Mouse (Mus musculus) testis, adult 2 months (tissue): ENCODE measurements around the gene Dicer1. TPM values are rescaled to one million over a fixed set of nuclear protein-coding genes. Genes with fewer than 3 reads are reported as not detected.

ENCODE experiments used
- H3K27ac ChIP-seq: fragments of 200-500 bp; 2 replicates; pipeline ENCODE4 v1.5.1; 2012; ENCODE audit warnings: low read depth, low read length; ENCODE audit not compliant: control insufficient read depth, insufficient read depth
- H3K27me3 ChIP-seq: fragments of 200-500 bp; 2 replicates; pipeline ENCODE4 v1.6.1; 2012; ENCODE audit warnings: mild to moderate bottlenecking, low read length, moderate library complexity; ENCODE audit not compliant: control insufficient read depth, insufficient read depth
- H3K36me3 ChIP-seq: fragments of 200-500 bp; 2 replicates; pipeline ENCODE4 v1.6.1; 2012; ENCODE audit warnings: mild to moderate bottlenecking, low read length; ENCODE audit not compliant: control insufficient read depth, insufficient read depth
- H3K4me1 ChIP-seq: fragments of 200-500 bp; 2 replicates; pipeline ENCODE4 v1.6.1; 2012; ENCODE audit warnings: low read length; ENCODE audit not compliant: control insufficient read depth, insufficient read depth
- H3K4me3 ChIP-seq: fragments of 200-500 bp; 2 replicates; pipeline ENCODE4 v1.5.1; 2012; ENCODE audit warnings: low read depth, mild to moderate bottlenecking, low read length, moderate library complexity, mixed read lengths; ENCODE audit not compliant: control insufficient read depth
- CTCF ChIP-seq: fragments of 200-500 bp; IDR thresholded peaks from 2 replicates; pipeline ENCODE4 v1.5.1; 2012; ENCODE audit warnings: low read depth, mild to moderate bottlenecking, inconsistent platforms, low read length, moderate library complexity; ENCODE audit not compliant: control insufficient read depth, insufficient read depth, insufficient replicate concordance
- POLR2A ChIP-seq: fragments of 200-500 bp; IDR thresholded peaks from 2 replicates; pipeline ENCODE4 v1.6.1; 2012; ENCODE audit warnings: low read depth, mild to moderate bottlenecking, inconsistent platforms, low read length, moderate library complexity; ENCODE audit not compliant: control insufficient read depth
- polyA plus RNA-seq: library from polyadenylated mRNA; depleted of rRNA; stranded (reverse); fragments of >200 nt; gene quantifications from 2 replicates; pipeline ENCODE4 v1.2.3, GENCODE M21; 2012

Dicer1 gene
- polyA plus RNA-seq, 1 experiment = 4.9 TPM

DNA sequence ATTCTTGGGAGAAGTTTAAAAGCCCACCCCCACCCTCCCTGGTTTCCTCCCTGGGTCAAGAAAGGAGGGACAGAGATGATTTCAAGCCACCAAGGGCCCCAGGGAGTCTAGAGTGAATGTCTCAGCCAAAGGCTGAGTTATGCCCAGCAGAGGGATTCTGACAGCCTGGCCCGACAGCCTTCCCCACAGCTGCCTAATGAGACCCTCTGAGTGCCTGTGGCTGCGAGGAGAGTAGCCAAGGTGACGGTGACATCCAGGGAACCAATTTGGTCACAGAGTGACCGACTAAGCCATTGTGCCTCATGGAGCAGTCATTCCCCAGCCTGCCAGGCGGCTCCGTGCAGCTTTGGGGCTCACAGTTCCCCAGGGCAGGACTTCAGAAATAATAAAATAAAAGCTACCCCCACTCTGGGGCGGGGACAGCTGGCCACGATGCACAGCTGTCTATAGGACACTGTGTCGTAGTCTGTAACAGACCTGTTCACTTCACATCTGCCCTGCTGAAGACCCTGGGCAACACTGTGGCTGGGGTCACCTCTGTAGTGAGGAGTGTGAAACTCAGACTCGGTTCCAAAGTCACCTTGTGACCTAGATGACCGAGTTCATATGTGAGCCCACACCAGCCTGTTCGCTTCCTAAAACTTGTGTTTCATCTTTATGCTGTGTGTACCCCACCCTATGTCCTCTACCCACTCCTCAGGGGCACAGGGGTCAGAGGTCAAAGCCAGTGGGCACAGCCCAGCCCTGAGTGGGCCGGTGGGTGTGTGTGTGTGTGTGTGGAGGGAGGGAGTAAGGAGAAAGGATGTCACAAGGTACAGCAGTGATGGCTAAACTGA, 75.0 kb downstream of the Dicer1 start:
- Histone ChIP-seq H3K27me3 (no peaks in the 10 kb centered on the region), H3K4me1 (no peaks in the 10 kb centered on the region; the same call in 1 of the 2 replicates), H3K4me3 (no peak overlapping the region), H3K36me3 (no peaks in the 10 kb centered on the region), H3K27ac (no peak overlapping the region)
- TF ChIP-seq CTCF = no peak
- TF ChIP-seq POLR2A = no peak

DNA sequence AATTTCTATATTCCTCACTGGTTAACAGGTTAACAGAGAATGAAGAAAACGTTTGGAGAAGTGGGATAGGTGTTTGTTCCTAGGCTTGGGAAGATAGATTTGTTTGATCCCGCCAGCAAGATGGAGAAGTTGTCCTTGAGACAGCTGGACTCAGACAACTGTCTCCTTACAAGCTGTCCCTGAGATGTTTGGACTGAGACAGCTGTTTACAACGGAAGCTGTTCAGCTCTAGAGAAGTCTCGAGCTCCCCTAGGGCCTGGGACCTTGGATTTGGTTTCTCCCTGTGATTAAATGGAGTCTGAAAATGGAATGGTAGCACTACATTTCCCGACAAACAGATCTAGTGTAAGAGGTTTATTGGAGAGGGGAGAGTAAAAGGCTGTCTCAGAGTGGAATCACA, 78.8 kb downstream of the Dicer1 start:
- no peaks in the 10 kb centered on the region for H3K27me3 ChIP-seq
- no peaks in the 10 kb centered on the region; the same call in 1 of the 2 replicates for H3K4me1 ChIP-seq
- H3K36me3 ChIP-seq = no peaks in the 10 kb centered on the region
- no peak overlapping the region for H3K4me3 ChIP-seq
- no peak overlapping the region for H3K27ac ChIP-seq
- TF ChIP-seq POLR2A (no peak), CTCF (no peak)

DNA sequence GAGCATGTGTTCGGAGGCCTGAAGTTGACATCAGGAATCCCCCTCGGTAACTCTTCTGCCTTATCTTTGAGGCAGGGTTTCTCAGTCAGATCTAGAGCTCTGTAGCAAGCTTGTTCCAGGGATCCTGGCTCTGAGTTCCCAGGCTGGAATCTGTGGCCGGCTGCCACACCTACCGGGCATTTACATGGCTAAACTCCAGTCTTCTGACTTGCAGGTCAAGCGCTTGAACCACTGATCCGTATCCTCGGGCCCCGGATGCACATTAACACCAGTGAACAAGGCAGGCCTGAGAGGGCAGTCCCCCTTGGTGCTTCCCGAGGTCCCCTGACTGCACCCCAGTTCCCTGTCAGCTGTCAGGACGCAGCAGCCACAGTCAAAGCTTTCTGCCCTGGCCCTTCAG, 79.3 kb downstream of the Dicer1 start:
- no peak for TF ChIP-seq CTCF
- H3K36me3 ChIP-seq = no peaks in the 10 kb centered on the region
- no peaks in the 10 kb centered on the region for H3K27me3 ChIP-seq
- H3K4me3 ChIP-seq = no peak overlapping the region
- no peaks in the 10 kb centered on the region; the same call in 1 of the 2 replicates for H3K4me1 ChIP-seq
- H3K27ac ChIP-seq = no peak overlapping the region

DNA sequence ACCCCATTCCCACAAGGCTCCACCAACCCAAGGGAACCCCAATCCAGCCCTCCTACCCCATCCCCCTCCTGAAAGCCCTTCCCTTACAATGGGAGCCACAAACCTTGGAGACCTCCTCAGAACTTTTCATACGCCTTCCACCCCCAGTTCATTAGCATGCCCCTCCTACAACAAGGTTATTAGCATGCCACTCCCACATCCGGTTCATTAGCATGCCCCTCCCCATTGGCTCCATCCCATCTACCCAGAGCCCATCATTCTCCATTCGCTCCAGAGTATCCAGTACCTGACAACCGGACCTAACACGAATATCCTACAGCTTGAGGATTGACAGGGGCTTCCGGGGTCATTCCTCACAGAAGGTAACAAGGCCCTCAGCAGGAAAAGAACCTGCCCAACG, 83.9 kb downstream of the Dicer1 start:
- Histone ChIP-seq H3K4me3 (no peak overlapping the region), H3K27me3 (no peaks in the 10 kb centered on the region), H3K27ac (no peak overlapping the region), H3K36me3 (no peaks in the 10 kb centered on the region), H3K4me1 (no peaks in the 10 kb centered on the region; the same call in 1 of the 2 replicates)
- no peak for TF ChIP-seq POLR2A
- no peak for TF ChIP-seq CTCF

DNA sequence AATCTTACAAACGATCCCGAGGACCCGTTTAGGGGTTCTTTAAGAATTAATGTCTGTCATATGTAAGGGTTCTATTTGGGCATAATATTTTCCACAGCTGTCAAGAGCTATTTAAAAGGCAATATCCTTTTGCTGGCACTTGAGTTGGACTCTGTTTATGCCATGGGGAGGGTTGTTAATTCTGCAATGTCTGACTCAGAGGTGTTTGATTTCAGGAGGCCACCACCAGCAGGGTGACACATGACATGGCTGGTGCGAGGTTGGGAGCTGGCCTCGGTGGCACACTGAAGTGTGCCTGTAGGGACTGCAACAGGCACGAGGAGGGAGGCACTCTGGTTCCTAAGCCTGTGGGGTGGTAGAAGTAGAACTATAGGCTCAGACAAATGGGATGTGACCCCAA, 85.8 kb downstream of the Dicer1 start:
- Histone ChIP-seq H3K4me1 (no peaks in the 10 kb centered on the region), H3K4me3 (no peak overlapping the region), H3K27ac (no peak overlapping the region), H3K36me3 (no peaks in the 10 kb centered on the region), H3K27me3 (no peaks in the 10 kb centered on the region)
- TF ChIP-seq CTCF = no peak
- no peak for TF ChIP-seq POLR2A

DNA sequence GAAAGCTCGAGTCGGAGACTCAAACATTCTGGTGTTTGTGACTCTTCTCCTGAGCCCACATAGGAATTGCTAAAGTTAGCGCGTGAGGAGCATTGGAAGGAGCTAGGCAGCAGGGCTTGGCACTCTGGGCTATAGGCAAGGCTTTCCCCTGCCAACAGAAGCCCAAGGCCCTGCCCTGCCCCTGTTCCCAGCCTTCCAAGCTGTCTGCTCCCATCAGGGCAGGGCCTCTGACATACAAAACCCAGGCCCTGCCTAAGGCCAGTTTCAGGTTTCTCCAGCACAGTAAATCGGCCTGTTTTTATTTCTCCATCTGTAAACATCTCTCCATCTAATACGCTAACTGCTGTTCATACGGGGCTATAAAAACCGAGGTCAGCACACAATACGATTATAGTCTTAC, 86.2 kb downstream of the Dicer1 start:
- Histone ChIP-seq H3K4me1 (no peaks in the 10 kb centered on the region), H3K4me3 (no peak overlapping the region), H3K27ac (no peak overlapping the region), H3K36me3 (no peaks in the 10 kb centered on the region), H3K27me3 (no peaks in the 10 kb centered on the region)
- TF ChIP-seq POLR2A = no peak
- TF ChIP-seq CTCF = no peak

DNA sequence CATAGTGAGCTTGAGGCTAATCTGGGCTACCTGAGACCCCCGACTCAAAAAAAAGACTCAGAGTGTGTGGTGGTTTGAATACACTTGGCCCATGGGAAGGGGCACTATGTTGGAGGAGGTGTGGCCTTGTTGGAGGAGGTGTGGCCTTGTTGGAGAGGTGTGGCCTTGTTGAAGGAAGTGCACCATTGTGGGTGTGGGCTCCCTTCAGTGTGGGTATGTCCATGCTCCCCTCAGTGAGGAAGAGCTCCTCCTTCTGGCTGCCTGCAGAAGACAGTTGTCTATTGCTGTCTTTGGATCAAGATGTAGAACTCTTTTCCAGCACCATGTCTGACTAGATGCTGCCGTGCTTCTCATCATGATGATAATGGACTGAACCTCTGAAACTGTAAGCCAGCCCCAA, 95.6 kb downstream of the Dicer1 start:
- no peak overlapping the region for H3K4me3 ChIP-seq
- H3K27ac ChIP-seq = no peak overlapping the region
- H3K4me1 ChIP-seq = peaks cover 5% of the 10 kb centered on the region
- H3K27me3 ChIP-seq = no peaks in the 10 kb centered on the region
- no peaks in the 10 kb centered on the region for H3K36me3 ChIP-seq
- TF ChIP-seq CTCF (no peak), POLR2A (no peak)
